Mouse (Mus musculus) spleen, postnatal 14 days (tissue): ENCODE results near the gene Ptch2.

ENCODE experiments used
- DNase-seq, 2 experiments: peaks; one replicate each; pipeline ENCODE4 v3.0.0; 2021 to 2022; ENCODE audit warnings: low spot score in 2 of 2

Ptch2 gene

GRCm38 (mm10) chr4:117127991-117128686, 32.3 kb downstream of the Ptch2 start:
- DNase-seq: no peak

- DNase-seq: no peak
These were observed 34.9 kb downstream of the Ptch2 start for GRCm38 (mm10) chr4:117130790-117131189.

- DNase-seq: no peak
These were observed 35.3 kb downstream of the Ptch2 start for GRCm38 (mm10) chr4:117131198-117131597.

- DNase-seq: no peak
These were observed 36.3 kb downstream of the Ptch2 start for GRCm38 (mm10) chr4:117131890-117132793.

GRCm38 (mm10) chr4:117132794-117133143, 36.9 kb downstream of the Ptch2 start:
- no peak for DNase-seq

- no peak for DNase-seq
These were observed 37.5 kb downstream of the Ptch2 start for GRCm38 (mm10) chr4:117133366-117133796.

GRCm38 (mm10) chr4:117133817-117134600, 38.1 kb downstream of the Ptch2 start, which contains the start of gene Plk3:
TSS of gene Plk3 (minus strand) at chr4:117133963.
- peak; percentile 92 to 95 for DNase-seq

- DNase-seq: no peak
These were observed 38.7 kb downstream of the Ptch2 start for GRCm38 (mm10) chr4:117134601-117134995.

GRCm38 (mm10) chr4:117136034-117136433, 40.2 kb downstream of the Ptch2 start:
- no peak for DNase-seq

GRCm38 (mm10) chr4:117138295-117139216, 42.7 kb downstream of the Ptch2 start:
- DNase-seq: no peak

GRCm38 (mm10) chr4:117139217-117139612, 43.3 kb downstream of the Ptch2 start:
- no peak for DNase-seq

- DNase-seq: no peak
These were observed 44.7 kb downstream of the Ptch2 start for GRCm38 (mm10) chr4:117140613-117141012.

- DNase-seq: no peak
These were observed 47.1 kb downstream of the Ptch2 start for GRCm38 (mm10) chr4:117143023-117143422.

- no peak for DNase-seq
These were observed 49.4 kb downstream of the Ptch2 start for GRCm38 (mm10) chr4:117145248-117145647.

GRCm38 (mm10) chr4:117146176-117146575, 50.3 kb downstream of the Ptch2 start:
- DNase-seq: peak; percentile 79 to 93

- DNase-seq: no peak
These were observed 52.3 kb downstream of the Ptch2 start for GRCm38 (mm10) chr4:117148047-117148713.

- no peak for DNase-seq
These were observed 52.9 kb downstream of the Ptch2 start for GRCm38 (mm10) chr4:117148815-117149214.

- no peak for DNase-seq
These were observed 53.7 kb downstream of the Ptch2 start for GRCm38 (mm10) chr4:117149291-117150211.

- DNase-seq: no peak
These were observed 54.4 kb downstream of the Ptch2 start for GRCm38 (mm10) chr4:117150212-117150733.
